Mouse (Mus musculus) gastrocnemius, postnatal 14 days (tissue): ENCODE measurements around the gene Rgs16. TPM values are rescaled to one million over a fixed set of nuclear protein-coding genes. Genes with fewer than 3 reads are reported as not detected.

Experiments used
- DNase-seq: peaks from one replicate; pipeline ENCODE4 v3.0.0; 2021; ENCODE audit warnings: mixed read lengths
- intact Hi-C: fragments of 180-260 bp; cut with DNase I; formaldehyde crosslinking; loops from one replicate; pipeline ENCODE4 v1.15.1; 2025; ENCODE audit warnings: low total_unique reads
- long read RNA-seq, 2 experiments: library from polyadenylated mRNA; stranded (forward); transcript quantifications; one replicate each; pipeline ENCODE4 v2.0.0; 2021
- total RNA-seq, 2 experiments: library from RNA; stranded (reverse); gene quantifications; 2 replicates each; pipeline ENCODE4 v1.2.3; 2021

Rgs16 gene
- total RNA-seq, result 1 to 10 TPM; 3.1 to 4.1 TPM
- long read RNA-seq, experiment 1, partial matches to known transcripts, result 0 of 2 reads
- long read RNA-seq, experiment 1, other reads (novel, unspliced or antisense), result 1 of 2 reads
- long read RNA-seq, experiment 2, partial matches to known transcripts, result 0 of 2 reads
- long read RNA-seq, experiment 2, other reads (novel, unspliced or antisense), result 1 of 2 reads

DNA sequence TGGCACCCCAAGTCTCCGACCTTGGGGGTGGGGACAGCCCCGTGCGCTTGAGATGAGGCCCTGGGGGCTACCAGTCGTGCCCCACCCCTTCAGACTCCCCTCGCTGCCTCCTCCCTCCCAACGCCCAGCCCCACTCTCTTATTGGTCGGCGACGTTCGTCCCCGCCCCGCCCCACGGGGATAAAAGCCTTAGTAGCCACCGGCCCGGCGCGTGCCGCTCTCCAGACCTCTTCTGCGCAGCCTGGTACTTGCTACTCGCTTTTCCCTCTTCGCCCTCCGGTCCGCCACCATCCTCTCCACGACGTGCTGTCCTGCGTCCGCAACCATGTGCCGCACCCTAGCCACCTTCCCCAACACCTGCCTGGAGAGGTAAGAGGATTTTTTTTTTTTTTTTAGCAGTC, at the start of gene Rgs16:
TSS of gene Rgs16 (plus strand) at position 205 of the 400 bp plus-strand sequence.
- peak; percentile 88 for DNase-seq
- intact Hi-C loops, result no loop called here

DNA sequence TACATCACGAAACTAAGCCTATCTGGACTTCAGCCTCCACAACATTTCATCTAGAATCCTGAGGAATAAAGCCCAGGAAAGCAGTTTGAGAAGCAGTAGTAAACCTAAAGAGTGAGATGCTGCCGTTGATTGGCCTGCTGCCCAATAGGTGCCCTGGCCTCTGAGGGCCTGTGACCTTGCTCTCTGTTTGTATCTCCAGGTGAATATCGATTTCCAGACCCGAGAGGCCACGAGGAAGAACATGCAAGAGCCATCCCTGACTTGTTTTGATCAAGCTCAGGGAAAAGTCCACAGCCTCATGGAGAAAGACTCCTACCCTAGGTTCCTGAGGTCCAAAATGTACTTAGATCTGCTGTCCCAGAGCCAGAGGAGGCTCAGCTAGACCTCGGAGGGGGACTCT, 47.6 kb upstream of the Rgs16 start:
- DNase-seq, result no peak
- intact Hi-C loops, result no loop called here

DNA sequence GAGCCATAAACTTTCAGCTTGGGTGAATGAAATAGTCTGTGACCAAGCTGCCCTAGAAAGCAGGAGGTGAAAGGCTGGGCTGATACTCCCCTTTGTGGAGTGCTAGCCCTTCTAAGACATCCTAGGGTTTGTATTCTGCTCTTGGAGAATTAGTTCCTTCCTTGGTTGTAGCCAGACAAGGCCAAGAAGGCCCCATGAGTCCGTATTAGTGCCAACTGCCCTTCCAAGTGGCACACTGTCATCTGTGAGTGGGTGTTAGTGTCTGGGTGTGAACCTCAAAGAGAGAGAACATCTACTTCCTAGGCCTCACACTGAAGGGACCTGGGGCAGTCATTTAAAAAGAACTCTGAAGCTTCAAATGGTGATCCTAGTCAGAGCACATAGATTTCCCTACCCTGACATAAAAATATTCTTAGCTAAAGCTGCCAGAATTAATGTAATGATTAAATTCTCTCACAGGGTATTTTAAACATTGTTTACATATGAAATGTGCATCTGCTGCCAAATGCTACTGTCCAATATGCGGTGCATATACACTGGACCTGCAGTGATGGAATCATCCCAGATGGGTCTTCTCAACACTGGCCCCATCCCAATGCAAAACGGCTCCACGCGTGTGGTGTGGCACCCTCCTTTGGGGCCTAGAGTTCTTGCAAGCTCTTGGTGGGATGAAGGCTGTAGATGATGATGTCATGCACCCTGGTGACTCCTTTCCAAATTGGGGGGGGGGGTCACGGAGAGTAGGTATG, 45.6 kb upstream of the Rgs16 start:
- intact Hi-C loops, result no loop called here
- DNase-seq, result no peak

DNA sequence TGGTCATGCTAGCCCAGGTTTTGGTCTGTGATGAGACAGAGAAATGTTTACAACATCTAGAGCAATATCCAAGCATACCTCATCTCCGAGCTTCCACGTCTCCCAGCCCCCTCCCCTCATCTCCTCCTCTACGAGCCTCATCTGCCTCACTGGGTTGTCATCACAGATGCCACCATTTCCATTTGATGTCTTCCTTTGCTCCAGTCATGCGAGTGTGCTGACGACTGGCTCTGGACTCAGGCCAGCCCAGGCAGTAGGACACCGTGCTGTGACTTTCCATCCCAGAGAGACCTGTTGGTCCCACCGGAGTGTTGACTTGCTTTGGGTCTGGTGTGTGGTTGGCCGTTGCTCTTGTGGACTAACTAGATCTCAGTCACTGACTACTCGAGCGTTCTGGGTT, 44.8 kb upstream of the Rgs16 start:
- intact Hi-C loops, result no loop called here
- DNase-seq, result no peak

DNA sequence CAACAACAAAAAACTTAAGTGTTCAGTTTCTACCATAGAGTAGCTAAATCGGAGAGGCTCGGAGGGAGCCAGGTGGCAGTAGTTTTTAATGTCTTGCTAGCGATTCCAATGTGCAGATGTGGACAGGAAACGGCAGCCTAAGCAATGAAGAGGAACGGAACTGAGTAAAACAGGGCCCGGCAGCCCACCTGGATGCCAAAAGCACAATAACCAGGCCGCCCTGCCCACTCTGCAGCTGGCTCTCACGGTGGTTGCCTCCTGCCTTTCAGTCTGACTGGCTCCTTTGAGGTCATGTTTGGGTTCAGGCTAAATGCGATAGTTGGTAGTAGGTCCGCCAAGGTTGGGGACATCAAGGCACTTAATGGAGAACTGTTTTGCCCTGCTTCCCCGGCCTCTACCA, 44.1 kb upstream of the Rgs16 start:
- DNase-seq, result no peak
- intact Hi-C loops, result no loop called here

DNA sequence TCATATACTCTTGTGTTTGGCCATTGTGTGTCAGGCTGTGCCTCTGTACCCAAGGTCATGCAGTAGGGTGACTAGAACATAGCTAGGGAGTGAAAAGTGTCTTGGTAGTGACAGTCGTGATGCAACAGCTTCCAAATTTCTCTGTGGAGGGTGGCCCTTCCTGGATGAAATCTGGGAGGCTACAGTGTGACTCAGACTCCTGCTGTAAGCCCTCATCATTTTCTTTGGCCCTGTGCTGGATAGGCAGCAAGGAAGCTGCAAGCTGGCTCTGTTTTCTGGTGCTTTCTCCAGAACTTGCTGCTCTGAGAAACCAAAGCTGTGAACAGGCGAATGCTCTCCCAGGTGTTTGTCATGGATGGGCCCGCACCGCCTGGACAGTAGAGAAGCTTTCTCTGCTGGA, 43.6 kb upstream of the Rgs16 start:
- no peak for DNase-seq
- intact Hi-C loops, result no loop called here

DNA sequence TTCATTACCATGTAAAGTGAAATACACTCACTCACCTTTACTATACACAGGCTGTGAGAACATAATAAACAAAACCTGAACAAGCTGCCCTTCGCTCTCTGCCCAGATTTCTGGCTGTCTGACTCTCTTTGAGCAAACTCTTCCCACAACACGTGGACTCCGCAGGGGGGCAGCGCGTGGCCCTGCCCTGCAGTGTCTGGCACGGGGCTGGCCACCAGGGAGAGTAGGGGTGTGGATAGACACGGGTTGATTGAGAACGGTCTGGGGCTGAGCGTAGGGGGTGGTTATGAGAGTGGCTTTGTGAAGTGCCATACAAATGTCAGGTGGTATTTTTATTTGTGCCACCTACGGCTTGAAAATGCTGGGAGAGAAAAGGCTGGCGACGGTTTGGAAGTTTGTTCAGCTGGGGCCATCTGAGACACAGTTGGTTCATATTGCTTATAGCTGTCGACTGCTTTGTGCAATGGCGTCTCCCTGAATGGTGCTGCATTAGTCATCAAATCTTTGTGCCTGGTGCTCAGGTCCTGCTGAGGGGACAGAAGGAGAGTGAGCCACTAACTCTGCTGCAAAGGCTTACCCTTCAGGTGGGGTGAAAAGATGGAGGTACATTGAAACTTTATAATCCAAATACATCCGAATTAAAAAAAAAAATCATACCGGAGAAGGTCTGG, 42.4 kb upstream of the Rgs16 start:
- DNase-seq, result no peak
- intact Hi-C loops, result no loop called here

DNA sequence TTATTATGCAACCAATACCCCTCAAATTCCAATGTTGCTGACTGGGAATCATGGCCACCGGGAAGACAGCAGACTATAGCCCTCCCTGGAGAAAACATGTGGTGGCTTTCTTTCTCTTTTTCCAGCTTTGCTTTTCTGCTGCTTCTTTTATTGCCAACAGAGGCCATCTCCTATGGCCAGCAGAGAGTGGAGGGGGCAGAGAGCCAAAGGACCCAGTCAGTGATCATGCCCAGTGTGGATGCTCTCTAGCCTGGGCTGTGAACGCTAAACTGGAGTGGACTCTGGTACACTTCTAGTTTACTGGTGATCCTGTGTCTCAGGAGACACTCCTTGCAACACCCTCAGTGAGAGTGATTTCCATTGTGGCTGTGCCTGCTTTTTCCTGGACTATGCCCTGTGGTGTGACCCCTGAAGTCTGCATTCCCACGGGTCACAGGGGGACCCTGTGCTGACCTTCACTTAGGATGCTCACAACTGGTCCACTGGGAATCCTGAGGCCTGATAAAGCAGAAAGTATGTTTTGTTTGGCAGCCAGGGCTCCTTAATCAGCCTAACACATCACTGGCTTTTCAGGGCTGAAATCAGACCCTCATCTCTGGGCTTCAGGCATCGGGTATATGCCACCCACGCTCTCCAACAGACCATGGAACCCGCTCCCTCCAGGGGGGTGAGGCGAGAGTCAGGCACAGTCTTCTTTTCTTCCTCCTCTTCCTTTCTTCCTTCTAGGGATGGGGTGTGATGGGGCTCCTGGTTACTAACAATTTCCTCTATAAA, 41.7 kb upstream of the Rgs16 start:
- intact Hi-C loops, result no loop called here
- DNase-seq, result no peak

DNA sequence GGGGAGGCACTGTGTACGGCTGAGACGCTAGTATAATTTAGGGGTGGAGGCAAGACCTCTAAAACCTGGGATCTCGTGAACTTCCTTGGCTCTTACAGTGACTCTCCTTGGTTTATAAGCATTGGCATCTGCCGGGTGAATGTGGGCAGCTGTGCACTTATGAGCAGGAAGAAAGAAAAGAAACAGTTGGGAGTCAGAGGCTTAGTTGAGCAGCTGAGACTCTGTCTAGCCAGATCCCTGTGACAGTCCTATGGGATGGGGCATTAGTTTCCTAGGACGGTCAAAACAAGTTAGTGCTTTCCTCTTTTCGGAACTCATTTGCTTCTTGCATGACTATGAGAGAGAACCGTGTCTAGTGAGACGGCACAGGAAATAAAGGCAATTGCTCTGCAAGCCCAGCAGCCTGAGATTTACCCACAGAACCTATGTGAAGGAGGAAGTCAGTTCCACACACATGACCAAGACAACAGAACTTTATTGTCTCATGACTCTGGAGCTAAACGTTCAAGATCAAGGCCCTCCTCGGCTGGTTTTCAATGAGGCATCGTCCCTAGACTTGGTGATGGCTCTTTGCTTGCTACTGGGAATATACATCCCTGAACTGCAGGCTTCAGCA, 39.6 kb upstream of the Rgs16 start:
- no peak for DNase-seq
- intact Hi-C loops, result no loop called here

DNA sequence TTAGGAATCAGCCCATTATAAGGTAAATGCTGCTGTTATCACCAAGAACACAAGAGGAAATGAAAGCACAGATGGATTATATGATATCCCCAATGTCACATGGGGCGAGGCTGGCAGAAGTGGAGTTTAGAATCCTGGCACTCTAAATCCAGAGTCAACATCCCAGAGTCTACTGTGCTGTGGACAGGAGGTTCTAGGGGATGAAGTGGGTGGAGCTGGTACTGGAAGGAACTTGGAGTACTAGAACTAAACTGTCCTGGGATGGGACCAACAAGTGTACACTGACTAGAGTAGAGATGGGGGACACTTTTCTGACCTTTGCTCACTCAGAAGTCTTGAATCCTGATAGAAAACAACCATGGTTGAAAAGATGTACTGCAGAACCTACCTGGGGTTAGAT, 38.7 kb upstream of the Rgs16 start:
- DNase-seq, result no peak
- intact Hi-C loops, result no loop called here

DNA sequence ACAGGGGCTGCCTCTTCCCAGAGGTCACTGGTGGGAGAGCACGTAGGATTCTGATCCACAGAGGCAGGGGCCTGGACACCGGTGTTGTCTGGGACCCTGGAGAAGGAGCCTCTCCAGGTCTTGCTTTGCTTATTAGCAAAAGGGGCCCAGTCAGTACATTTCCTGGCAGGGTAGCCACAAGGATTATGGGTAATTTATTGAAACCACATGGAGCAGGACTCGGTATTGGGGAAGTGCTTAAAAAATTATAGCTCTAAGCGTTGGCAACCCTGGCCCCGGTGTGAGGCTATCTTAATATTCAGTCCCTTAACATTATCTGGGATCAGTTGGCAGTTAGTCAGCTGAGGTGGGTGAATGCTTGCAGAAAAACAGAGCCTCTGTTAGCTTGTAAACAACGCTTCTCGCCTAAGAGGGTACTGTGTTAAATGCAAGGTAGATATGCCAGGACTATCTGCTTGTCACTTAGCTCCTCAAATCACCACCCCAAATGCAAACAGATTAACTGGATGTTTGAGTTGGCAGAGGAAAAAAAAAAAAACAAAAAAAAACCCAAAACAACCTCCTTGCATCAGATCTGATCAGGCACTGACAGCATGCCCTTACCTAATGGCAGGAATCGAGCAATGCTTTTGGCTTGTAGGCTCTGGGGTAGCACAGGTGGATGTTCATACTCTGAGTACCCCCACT, 37.8 kb upstream of the Rgs16 start:
- intact Hi-C loops, result no loop called here
- no peak for DNase-seq

DNA sequence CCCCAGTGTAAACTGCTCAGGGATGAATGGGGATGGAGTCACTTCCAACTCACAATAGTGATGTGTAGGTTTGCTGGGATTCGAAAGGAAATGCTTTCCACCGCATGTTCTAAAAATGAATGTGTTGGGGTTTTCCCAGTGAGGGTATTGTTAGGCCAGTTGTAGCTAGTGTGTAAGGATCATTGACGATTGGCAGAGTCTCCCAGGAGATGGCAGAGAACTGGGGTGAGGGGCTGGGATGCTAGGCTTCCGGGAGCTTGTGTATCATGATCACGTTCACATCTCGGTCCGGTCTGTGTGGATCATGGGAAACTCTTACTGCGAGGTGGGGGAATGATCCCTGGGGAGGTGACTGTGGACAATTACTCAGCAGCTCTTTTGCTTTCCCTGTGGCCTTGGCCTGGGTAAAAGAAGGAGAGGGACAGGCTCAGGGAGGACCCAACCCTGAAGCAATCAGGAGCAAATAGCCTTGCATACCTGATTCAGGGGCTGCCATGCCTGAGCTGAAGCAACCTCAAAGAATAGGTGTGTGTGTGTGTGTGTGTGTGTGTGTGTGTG, 37.2 kb upstream of the Rgs16 start:
- no peak for DNase-seq
- intact Hi-C loops, result no loop called here

DNA sequence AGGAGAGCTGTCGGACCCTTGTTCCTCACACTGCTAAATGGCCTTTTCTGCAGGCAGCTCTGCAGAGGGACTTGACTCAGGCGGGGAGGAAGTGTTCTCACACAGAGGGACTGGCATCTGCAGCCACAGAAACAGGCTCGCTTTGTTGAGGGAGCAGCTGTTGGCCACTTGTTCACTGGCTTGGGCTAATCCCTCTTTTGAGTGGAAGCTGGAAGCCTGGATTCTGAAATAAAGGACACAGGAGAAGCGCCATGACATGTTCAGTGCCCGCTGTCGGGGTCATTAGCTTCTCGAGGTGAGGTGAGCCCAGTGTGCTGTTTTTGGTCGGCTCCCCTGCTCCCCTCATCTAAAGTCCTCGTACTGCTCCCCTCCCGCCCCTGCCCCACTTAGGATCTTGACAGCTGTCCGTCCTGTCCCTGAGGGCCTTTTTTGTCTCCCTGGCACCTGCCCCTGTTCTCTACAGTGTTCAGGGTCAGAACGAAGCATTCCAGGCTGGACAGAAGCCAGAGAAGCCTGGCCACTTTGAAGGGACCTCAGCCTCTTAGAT, 36.6 kb upstream of the Rgs16 start:
- intact Hi-C loops, result no loop called here
- DNase-seq, result peak; percentile 42

DNA sequence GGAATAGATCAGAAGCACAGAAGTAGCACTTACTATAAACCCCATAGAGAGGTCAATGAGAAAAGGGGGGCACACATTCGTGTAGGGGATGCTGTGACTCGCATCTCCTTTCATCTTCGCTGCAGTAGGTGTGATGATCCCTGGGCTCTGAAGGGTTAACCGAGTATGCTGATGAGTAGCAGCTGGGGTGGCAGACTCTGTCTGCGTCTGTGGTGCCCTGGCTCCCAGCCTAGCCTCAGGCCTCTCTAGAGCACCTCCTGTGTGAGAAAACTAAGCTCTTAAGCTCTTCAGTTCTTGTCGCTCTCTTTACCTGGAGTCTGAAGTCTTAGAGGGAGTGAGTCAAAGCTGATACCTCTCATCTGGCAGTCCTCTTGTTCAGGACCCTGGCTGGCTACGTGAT, 36.0 kb upstream of the Rgs16 start:
- intact Hi-C loops, result no loop called here
- DNase-seq, result no peak

DNA sequence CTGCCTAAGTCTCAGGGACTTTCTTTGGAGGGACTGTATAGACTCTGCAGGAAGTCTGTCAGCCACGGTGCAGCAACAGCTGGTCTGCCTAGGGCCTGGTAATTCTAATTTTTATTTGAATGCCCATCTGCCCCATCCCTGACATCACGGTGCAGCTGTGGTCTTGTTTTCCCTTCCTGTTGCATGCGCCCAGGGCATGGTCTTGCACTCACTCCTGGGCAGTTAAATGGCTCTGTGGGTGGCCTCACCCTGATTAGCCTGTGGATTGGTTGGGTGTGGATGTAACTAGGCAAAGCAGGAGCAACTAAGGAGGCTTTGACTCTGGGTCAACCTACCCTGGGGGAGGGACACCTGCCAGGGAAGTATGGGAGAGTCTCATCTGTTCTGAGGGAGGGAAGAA, 35.2 kb upstream of the Rgs16 start:
- no peak for DNase-seq
- intact Hi-C loops, result no loop called here

DNA sequence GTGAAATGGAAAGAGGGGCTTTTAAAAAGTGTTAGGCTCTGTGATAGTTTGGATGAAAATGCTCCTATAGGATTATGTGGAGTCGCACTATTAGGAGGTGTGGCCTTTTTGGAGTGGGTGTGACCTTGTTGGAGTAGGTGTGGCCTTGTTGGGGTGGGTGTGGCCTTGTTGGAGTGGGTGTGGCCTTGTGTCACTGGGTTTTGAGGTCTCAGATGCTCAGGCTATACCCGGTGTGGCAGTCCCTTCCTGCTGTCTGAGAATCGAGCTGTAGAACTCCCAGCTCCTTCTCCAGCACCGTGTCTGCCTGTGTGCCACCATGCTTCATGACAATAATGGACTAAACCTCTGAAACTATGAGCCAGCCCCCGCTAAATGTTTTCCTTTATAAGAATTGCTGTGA, 31.5 kb upstream of the Rgs16 start:
- DNase-seq, result no peak
- intact Hi-C loops, result no loop called here

DNA sequence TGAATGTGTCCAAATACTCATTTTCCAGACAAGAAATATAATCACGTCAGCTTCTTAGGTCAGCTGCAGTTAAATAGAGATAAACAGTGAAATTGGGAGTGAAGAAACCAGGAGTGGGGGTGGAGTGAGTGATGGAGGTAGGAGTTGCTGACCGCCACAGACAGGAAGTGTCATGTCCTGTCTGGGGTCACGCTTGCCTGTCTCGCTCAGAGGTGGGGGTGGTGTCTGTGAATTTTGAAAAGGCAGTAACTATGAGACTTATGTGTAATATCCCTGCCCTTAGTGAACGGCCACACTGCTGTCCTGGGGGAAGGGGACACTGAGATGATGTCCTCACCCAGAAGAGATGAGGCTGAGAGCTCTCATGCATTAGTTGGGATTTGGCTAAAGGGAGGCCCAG, 30.7 kb upstream of the Rgs16 start:
- intact Hi-C loops, result no loop called here
- no peak for DNase-seq

DNA sequence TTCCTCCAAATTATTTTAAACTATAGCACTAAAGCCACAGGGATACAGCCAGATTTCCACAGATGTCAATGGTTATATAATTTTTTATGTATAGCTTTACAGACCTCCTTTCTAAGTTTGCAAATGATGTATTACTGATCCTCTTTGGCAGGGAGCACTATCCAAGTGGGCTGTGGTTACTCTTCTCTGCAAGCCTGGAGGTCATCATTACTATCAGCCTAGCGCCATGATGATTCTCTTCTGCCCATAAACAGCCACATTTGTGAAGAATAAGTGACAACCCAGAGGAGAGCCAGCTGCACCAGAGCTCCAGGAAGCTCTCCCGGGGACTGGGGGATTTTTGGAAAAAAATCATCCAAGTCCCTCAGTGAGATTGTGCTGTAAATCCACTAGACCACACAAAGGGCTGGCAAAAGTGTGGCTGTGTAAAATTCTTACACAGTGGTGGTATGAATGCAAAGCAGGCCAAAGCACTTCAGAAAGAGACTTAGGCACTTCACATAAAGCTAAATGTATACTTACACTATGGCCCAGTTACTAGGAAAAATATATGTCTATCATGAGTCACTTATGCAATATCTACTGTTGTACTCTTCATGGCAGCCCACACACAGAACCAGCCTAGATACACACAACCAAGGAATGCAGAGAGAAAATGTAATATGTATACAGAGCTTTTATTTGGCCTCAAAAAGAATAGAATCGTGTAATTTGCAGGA, 28.4 kb upstream of the Rgs16 start:
- no peak for DNase-seq
- intact Hi-C loops, result no loop called here
